Mouse (Mus musculus) left cerebral cortex, adult 6 months (tissue): ENCODE results near the gene Psmg1. TPM values are rescaled to one million over a fixed set of nuclear protein-coding genes. Genes with fewer than 3 reads are reported as not detected.

ENCODE experiments used
- long read RNA-seq, 2 experiments: library from polyadenylated mRNA; unstranded; transcript quantifications; one replicate each; pipeline ENCODE4 v2.0.0; 2019 to 2020
- polyA plus RNA-seq: library from polyadenylated mRNA; unstranded; fragments of <200 nt; fragmentation: Nextera tagmentation; gene quantifications from 2 replicates; pipeline ENCODE4 v1.2.3, GENCODE M21; 2021

The Psmg1 gene
- 35.0 and 39.1 TPM in 2 replicates for polyA plus RNA-seq
- long read RNA-seq, experiment 1, transcript Psmg1-201 (7 exons, 1,044 nt), result major isoform, 23 of 25 reads
- long read RNA-seq, experiment 1, partial matches to known transcripts, result 0 of 25 reads
- long read RNA-seq, experiment 1, other reads (novel, unspliced or antisense), result 2 of 25 reads
- long read RNA-seq, experiment 2, transcript Psmg1-201 (7 exons, 1,044 nt), result major isoform, 36 of 40 reads
- long read RNA-seq, experiment 2, partial matches to known transcripts, result 2 of 40 reads
- long read RNA-seq, experiment 2, other reads (novel, unspliced or antisense), result 2 of 40 reads

DNA sequence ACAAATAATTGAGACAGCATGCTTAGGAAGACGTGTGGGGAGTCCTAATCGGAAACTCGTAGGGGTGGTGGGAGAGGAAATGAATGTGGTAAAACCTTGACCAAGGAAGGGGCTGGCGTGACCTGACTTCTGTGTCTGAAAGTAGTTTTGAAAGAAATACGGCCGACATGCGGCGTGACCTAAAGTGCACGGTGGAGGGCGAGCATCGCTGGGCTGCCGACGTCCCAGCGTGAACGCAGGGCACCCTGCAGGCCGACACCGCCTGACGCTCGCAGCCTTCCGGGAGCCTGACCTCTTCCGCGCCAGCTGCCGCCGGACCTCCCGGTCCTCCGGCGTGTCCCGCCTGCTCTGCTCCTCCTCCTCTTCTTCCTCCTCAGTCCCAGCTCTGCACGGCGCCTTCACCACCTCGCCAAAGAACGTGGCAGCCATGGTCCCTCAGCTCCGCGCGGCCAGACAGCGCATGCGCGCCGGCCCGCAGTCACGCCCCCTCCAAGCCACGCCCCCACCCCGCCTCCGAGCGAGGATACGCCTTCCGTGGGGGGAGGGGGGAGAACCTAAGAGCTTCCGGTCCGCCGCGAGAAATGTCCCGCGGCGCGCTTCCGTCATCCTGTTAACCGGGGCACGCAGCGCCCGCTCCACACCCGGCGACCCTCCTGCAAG lies at the start of gene Psmg1:
TSS of gene Psmg1 (minus strand) at position 499 of the 660 bp plus-strand sequence.

Other genes with a start within 250 kb of the Psmg1 start
- 67.0 and 73.0 TPM in 2 replicates for gene Brwd1, start 91.6 kb upstream of the Psmg1 start, polyA plus RNA-seq
- gene Hmgn1, start 136.8 kb upstream of the Psmg1 start, polyA plus RNA-seq, result 64.6 and 66.1 TPM in 2 replicates
- 98.6 and 129 TPM in 2 replicates for gene Wrb, start 154.4 kb upstream of the Psmg1 start, polyA plus RNA-seq
- gene Lca5l, start 201.3 kb upstream of the Psmg1 start, polyA plus RNA-seq, result 0.49 and 0.53 TPM in 2 replicates
- 0.78 and 1.1 TPM in 2 replicates for gene Sh3bgr, start 209.5 kb upstream of the Psmg1 start, polyA plus RNA-seq
- 6.2 and 9.0 TPM in 2 replicates for gene B3galt5, start 244.8 kb upstream of the Psmg1 start, polyA plus RNA-seq